Mouse (Mus musculus) testis, adult 2 months (tissue): ENCODE data around the gene Chka. TPM values are rescaled to one million over a fixed set of nuclear protein-coding genes. Genes with fewer than 3 reads are reported as not detected.

Experiments used
- H3K27ac ChIP-seq: fragments of 200-500 bp; 2 replicates; pipeline ENCODE4 v1.5.1; 2012; ENCODE audit warnings: low read depth, low read length; ENCODE audit not compliant: control insufficient read depth, insufficient read depth
- H3K27me3 ChIP-seq: fragments of 200-500 bp; 2 replicates; pipeline ENCODE4 v1.6.1; 2012; ENCODE audit warnings: mild to moderate bottlenecking, low read length, moderate library complexity; ENCODE audit not compliant: control insufficient read depth, insufficient read depth
- H3K36me3 ChIP-seq: fragments of 200-500 bp; 2 replicates; pipeline ENCODE4 v1.6.1; 2012; ENCODE audit warnings: mild to moderate bottlenecking, low read length; ENCODE audit not compliant: control insufficient read depth, insufficient read depth
- H3K4me1 ChIP-seq: fragments of 200-500 bp; 2 replicates; pipeline ENCODE4 v1.6.1; 2012; ENCODE audit warnings: low read length; ENCODE audit not compliant: control insufficient read depth, insufficient read depth
- H3K4me3 ChIP-seq: fragments of 200-500 bp; 2 replicates; pipeline ENCODE4 v1.5.1; 2012; ENCODE audit warnings: low read depth, mild to moderate bottlenecking, low read length, moderate library complexity, mixed read lengths; ENCODE audit not compliant: control insufficient read depth
- CTCF ChIP-seq: fragments of 200-500 bp; IDR thresholded peaks from 2 replicates; pipeline ENCODE4 v1.5.1; 2012; ENCODE audit warnings: low read depth, mild to moderate bottlenecking, inconsistent platforms, low read length, moderate library complexity; ENCODE audit not compliant: control insufficient read depth, insufficient read depth, insufficient replicate concordance
- POLR2A ChIP-seq: fragments of 200-500 bp; IDR thresholded peaks from 2 replicates; pipeline ENCODE4 v1.6.1; 2012; ENCODE audit warnings: low read depth, mild to moderate bottlenecking, inconsistent platforms, low read length, moderate library complexity; ENCODE audit not compliant: control insufficient read depth
- polyA plus RNA-seq: library from polyadenylated mRNA; depleted of rRNA; stranded (reverse); fragments of >200 nt; gene quantifications from 2 replicates; pipeline ENCODE4 v1.2.3, GENCODE M21; 2012; rRNA removed

Chka gene
- polyA plus RNA-seq, 1 experiment: 85.7 TPM

GRCm38 (mm10) chr19:3942315-3942714 is 90.7 kb downstream of the Chka start:
- no peaks in the 10 kb centered on the region for H3K36me3 ChIP-seq
- peaks cover 11% of the 10 kb centered on the region for H3K4me1 ChIP-seq
- no peaks in the 10 kb centered on the region for H3K27me3 ChIP-seq
- no peak for TF ChIP-seq POLR2A
- no peak for TF ChIP-seq CTCF
- H3K4me3 ChIP-seq: no peak overlapping the region; the same call in 1 of the 2 replicates
- H3K27ac ChIP-seq: no peak overlapping the region

DNA sequence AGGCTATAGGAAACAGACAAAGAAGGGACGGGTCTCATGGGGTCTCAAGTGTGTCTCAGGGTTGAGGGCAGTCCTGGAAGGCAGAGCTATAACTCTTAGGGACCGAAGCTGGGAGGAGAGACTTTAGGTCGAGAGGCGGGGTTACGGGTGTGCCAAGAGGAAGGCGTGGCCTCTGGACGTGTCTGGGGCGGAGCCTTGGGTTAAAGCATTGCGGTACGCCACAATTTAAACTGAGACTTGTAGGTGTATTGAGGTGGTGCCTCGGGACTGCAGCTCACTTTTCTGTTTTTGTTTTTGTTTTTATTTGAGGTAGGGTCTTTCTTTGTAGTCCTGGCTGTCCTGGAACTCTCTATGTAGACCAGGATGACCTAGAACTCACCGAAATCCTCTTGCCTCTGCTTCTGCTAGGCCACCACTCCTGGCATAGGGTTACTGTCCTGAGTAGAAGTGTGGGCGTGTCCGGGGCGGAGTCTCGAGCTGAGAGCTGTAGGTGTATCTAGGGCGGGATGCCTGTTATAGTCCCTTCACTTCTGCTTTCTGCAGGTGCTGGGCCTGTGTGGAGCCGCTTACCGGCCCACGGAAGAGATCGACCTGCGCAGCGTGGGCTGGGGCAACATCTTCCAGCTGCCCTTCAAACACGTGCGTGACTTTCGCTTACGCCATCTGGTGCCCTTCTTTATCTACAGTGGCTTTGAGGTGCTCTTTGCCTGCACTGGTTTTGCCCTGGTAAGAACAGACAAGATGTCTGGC is 91.6 kb downstream of the Chka start:
- peak overlapping the region; percentile 58 for H3K4me3 ChIP-seq
- H3K27ac ChIP-seq: no peak overlapping the region
- no peaks in the 10 kb centered on the region for H3K27me3 ChIP-seq
- peaks cover 11% of the 10 kb centered on the region for H3K4me1 ChIP-seq
- no peaks in the 10 kb centered on the region for H3K36me3 ChIP-seq
- TF ChIP-seq CTCF: no peak
- no peak for TF ChIP-seq POLR2A

Other genes starting within 250 kb of the Chka start
- gene Lrp5, start 165.2 kb upstream of the Chka start, polyA plus RNA-seq: 24.9 and 25.3 TPM in 2 replicates
- gene 1810055G02Rik, start 143.5 kb upstream of the Chka start, polyA plus RNA-seq: 319 and 328 TPM in 2 replicates
- 5.1 and 7.4 TPM in 2 replicates for gene Kmt5b, start 84.4 kb upstream of the Chka start, polyA plus RNA-seq
- gene Tcirg1, start 55.4 kb downstream of the Chka start, polyA plus RNA-seq: 11.2 and 11.4 TPM in 2 replicates
- 69.9 and 91.3 TPM in 2 replicates for gene Ndufs8, start 61.0 kb downstream of the Chka start, polyA plus RNA-seq
- 48.2 and 52.4 TPM in 2 replicates for gene Aldh3b1, start 78.0 kb downstream of the Chka start, polyA plus RNA-seq
- 6.6 and 8.0 TPM in 2 replicates for gene Unc93b1, start 83.4 kb downstream of the Chka start, polyA plus RNA-seq
- gene Aldh3b3, start 106.9 kb downstream of the Chka start, polyA plus RNA-seq: 2.9 and 3.2 TPM in 2 replicates
- 48.5 and 48.6 TPM in 2 replicates for gene Aldh3b2, start 120.6 kb downstream of the Chka start, polyA plus RNA-seq
- gene Acy3, start 134.8 kb downstream of the Chka start, polyA plus RNA-seq: 14.7 and 14.9 TPM in 2 replicates
- gene Tbx10, start 141.0 kb downstream of the Chka start, polyA plus RNA-seq: 0.41 and 0.56 TPM in 2 replicates
- gene Nudt8, start 148.8 kb downstream of the Chka start, polyA plus RNA-seq: 0.99 and 2.4 TPM in 2 replicates
- gene Gm49405, start 148.9 kb downstream of the Chka start, polyA plus RNA-seq: 0.48 TPM in 2 replicates
- gene Doc2g, start 151.5 kb downstream of the Chka start, polyA plus RNA-seq: 1.3 and 2.0 TPM in 2 replicates
- 145 and 173 TPM in 2 replicates for gene Ndufv1, start 161.0 kb downstream of the Chka start, polyA plus RNA-seq
- 88.6 and 94.9 TPM in 2 replicates for gene Gstp1, start 186.2 kb downstream of the Chka start, polyA plus RNA-seq
- gene Gstp2, start 194.2 kb downstream of the Chka start, polyA plus RNA-seq: 1.5 TPM in 2 replicates
- not detected in 2 replicates for gene Gstp3, start 207.8 kb downstream of the Chka start, polyA plus RNA-seq
- not detected in 2 replicates for gene Cabp2, start 229.8 kb downstream of the Chka start, polyA plus RNA-seq
- gene Cdk2ap2, start 245.4 kb downstream of the Chka start, polyA plus RNA-seq: 31.5 and 31.7 TPM in 2 replicates
- 31.9 and 42.8 TPM in 2 replicates for gene Pitpnm1, start 248.2 kb downstream of the Chka start, polyA plus RNA-seq